Mouse (Mus musculus): ENCODE data around the gene Llgl2.
"Not testable (repeated sequence)": the region's sequence is repeated elsewhere in the genome, so short reads cannot be mapped to it uniquely, and the experiment has no call there.

Gene Llgl2

DNA sequence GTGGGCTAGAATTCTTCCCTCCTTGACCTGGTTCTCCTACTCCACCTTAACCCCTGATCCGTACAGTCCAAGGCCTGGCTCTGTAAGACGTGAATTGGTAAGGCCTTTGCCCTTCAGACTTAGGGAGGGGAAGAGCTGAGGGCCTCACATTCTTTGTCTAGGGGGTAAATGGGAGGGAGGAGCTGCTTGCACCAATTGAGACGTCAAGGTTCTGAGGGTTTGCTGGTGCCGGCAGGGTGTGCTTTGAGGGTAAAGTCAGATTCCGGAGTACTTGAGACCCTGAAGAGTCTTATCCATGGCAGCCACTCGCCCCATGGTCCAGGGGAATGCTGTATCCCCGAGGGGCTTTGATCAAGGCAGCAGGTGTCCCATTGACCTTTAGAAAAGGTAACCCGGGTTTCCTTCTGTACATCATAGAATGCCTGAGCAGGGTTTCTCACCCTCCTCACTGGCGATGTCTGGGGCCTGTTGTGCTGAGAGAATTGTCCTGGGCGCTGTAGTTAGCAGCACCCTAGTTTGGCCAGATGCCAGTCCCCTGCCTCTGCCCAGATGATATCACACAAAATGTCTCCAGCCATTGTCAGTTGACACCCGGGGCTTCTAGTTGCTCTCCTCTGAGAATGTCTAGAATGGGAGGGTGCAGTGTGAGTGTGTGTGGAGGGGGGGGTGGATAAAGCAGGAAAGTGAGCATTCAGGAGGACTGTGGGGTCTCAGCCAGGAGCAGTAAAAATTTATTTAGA lies 13.0 kb downstream of the Llgl2 start:
- DNase-seq, result peak; percentile 56

DNA sequence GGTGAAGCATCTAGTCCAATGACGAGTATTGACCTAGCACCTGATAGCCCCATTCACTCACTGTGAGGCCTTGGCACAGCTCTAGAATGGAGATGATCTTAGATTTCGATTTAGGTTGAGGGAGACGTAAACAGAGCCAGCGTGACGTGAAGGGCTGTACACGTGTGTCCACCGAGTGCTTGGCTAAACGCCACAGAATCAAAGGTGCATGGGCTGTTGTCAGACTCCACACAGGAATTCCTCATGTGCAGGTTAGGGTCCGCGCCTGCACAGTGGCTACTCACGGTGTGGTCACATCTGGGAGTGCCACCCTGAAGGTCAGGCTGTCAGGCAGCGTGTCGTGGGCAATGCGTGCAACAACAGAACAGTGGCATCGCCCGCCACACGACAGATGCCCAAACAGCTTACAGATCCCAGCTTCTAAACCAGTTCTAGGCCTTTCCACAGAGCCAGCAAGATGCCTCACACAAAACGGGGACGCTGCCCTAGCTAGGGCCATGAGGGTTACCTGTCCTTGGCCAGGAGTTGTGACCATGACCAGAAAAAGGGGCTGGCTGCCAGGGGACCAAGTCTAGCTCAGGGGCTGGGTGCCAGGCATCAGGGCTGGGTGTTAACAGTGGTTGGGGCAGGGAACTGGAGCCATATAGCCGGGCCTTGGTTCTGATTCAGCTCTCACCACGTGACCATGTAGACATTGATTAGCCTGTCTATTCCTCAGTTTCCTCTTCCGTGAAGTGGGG lies 13.9 kb downstream of the Llgl2 start:
- no peak for DNase-seq

DNA sequence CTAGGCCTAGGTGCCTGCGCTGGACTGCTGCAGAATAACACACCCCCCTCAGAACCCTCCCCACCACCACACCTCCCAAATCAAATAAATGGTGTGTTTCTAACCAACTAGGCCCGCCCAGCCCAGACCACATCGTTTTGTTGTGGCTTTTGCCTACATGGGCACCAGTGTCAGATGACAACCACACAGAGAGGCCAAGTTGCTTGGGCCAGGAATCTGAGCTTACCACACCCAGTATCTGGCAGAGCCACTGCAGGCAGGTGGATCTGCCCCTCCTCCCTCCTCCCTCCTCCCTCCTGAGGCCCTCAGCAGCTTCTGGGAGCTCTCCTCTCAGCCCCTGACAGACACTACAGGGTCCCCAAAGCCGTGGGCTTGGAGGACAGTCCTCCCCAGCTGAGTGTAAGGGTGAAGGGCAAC lies 15.1 kb downstream of the Llgl2 start:
- peak; percentile 46 for DNase-seq

DNA sequence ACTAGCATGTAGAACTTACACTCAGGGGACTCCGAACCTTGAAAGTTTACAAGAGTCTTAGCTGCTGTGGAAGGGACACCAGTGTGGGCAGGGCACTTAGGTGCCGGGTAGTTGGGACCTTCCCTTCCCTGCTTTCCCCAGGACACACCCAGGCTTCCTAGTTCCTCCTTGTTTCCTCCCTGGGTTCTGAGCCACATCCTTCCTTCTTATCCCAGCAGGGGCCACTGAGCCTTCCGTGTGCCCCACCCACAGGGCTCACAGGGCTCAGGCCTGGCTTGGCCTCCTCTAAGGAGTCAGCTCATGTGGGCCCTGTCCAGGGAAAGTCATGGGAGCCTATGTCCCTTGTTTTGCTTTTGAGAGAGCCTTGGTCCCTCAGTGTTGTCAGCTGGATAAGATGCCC lies 15.9 kb downstream of the Llgl2 start:
- no peak for DNase-seq

DNA sequence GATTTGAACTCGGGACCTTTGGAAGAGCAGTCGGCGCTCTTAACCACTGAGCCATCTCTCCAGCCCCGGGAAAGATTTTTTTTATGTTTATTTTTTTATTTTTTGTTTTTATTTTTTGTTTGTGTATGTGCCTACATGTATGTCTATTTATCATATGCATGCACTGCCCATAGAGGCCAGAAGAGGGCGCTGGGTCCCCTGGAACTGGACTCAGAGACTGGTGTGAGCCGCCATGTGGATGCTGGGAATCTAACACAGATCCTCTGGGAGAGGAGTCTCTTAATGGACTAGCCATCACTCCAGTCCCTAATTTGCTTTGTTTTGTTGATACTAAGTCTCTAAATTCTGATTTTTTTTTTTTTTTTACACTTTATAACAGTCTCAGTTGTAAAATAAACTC lies 17.2 kb downstream of the Llgl2 start:
- DNase-seq, result no peak

DNA sequence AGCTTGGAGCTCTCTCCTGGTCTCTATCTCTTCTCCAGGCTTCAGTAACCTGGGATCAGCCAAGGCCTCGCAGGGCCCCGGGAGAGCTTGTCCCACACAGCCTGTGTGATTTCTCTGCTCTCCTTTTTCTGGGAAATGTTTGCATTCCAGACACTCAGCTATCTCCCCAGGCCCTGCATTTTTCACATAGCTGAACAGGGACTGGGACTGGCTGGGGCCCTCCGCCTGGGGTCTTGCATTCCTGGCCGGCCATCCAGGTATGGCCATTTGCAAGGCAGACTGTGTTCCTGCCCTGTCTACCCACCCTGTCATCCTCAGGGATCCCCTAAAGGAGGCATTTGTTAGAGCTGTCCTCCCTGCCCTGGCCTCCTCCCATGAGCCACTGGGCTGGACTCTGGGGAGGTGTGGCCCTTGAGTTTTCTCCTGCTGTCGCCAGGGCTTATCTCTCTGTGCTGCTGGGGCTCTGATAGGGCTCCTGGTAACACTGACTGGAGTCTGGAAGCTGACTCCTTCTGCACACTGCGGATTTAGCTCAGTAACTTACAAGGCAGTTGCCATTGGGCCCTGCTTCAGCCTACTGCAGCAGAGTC lies 18.2 kb downstream of the Llgl2 start:
- DNase-seq, result peak; percentile 55

DNA sequence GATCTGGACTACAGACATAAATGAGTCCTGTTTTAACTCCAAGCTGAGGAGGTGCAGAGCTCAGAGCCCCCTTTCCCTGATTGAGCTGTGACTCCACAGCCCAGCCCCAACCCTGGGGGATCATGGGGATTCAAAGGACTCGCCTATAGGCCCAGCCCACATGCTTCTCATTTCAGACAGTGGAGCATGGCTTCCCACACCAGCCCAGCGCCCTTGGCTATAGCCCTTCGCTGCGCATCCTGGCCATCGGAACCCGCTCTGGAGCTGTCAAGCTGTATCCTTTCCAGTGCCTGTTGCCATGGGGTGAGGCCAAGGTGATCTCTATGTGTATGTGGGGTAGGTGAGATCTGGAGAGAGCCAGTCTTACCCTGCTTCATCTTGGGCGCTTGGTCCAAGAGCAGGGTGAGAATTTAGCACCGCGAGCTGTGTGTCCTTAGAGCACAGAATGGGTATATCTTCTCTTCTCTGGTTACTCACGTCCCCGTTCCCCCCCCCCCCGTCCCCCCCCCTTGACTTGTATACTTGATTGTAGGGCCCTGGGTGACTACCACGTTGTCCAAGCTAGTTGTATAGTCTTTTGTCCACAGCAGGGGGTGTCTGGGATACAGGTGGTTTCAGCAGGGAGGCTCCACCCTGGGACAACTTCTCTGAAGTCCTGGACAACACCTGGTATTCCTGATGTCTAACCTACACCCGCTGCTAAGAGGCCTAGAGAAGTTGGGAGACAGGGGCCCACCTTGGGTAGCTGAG lies 19.5 kb downstream of the Llgl2 start:
- DNase-seq, result no peak

DNA sequence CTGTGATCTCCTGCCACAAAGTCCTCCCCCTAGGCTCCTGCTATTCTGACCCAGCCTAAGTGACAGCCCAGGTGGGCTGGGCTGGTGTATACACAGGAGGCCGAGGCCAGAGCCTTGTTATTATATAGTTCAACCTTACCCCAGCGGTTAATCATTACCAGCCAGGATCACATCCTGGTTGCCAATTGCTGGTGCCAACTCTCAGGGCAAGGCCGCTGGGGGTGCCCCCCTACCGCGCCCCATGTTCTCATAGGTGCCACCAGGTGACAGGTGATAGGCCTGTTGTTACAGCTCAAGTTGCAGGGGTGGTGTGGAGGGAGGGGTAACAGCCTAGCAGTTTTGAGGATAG lies 20.0 kb downstream of the Llgl2 start:
- peak; percentile 40 for DNase-seq

DNA sequence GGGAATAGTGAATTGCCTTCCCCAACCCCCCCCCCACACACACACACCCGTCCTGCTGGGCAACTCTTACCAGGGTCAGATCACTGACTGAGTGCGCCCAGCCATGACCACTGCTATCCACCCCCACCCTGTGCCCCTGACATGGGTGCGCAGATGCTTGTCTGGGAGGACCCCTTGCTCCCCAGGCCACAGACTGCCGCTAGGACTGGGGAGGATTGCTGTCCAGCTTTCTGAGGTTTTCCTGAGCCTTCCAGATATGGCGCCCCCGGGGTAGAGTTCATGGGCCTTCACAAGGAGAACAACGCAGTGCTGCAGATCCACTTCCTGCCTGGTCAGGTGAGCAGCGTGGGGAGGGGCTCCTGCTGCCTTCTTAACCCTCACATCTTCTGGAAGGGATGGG lies 20.4 kb downstream of the Llgl2 start:
- DNase-seq, result no peak

DNA sequence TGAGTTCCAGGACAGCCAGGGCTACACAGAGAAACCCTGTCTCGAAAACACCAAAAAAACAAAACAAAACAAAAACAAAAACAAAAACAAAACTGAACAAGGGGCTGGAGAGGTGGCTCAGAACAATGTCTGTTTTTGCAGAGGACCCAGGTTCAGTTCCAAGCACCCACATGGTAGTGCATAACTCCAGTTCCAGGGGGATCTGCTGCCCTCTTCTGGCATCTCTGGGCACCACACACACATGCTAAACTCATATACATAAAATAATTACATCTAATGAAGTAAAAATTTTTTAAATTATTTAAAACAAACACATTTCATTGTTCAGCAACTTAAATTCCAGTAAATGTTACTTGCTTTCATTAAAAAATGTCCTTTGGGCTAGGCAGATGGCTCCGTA lies 22.0 kb downstream of the Llgl2 start:
- no peak for DNase-seq

DNA sequence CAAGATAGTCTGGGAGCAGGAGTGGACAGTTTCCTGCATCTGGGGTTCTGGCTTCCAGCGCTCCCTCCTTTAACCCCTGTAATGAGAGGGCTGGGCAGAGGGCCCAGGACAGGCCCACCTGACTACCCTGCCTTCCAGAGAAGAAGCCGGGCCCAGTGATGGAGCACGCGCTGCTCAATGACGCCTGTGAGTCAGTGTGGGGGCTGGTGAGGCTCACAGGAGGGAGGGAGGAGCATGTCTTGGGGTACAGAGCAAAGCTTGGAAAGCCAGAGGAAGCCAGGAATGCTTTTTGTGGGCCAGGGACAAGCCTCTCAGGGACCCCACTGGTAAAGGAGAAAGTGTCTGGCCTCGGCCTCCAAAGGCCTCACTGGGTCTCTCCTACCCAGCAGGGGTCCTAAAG lies 30.8 kb downstream of the Llgl2 start:
- DNase-seq, result no peak

DNA sequence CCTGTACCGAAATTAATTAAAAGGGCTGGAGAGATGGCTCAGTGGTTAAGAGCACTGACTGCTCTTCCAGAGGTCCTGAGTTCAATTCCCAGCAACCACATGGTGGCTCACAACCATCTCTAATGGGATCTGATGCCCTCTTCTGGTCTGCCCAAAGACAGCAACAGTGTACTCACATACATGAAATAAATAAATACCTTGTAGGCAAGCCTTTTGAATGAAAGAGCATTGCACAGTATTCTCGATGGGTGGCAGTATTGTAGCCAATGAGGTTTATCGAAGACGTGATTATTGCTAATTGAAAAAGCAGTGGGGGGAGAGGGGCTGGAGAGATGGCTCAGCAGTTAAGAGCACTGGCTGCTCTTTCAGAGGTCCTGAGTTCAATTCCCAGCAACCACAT lies 33.3 kb downstream of the Llgl2 start:
- DNase-seq, result not testable (repeated sequence)

DNA sequence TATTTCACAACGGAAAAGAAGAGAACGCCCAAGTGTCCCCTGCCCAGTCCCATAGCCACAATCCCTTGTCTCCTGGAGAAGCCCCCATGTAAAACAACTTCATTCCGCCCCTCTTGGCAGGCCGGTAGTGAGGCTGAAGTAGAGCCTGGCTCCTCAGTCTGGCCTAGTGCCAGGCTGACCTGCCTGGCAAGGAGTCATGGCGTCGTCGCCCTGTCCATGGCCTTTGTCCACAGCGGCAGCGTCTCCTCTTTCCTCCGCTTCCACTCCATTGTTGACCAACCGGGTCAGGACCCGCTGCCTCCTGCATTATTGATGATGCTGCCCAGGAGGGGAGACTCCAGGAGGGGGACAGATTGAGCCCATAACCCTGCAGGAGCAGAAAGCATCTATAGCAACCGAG lies 34.1 kb downstream of the Llgl2 start:
- no peak for DNase-seq

DNA sequence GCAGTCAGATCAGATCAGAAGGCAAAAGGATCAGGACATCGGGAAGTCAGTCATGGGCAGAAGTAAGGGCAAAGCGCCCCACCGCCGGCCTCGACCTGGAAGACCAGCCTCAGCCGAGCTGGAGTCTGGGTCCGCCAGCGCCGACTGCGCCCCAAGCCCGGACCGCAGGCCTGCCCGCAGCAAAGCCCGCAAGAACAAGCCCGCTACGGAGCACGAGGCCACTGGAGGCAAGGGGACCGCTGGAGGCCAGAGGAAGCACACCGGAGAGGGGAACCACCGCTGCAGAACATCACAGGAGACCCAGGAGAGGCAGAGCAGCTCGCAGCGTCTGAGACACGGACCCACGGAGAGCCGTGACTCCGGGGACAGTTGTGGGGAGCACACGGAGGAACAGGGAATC lies 34.5 kb downstream of the Llgl2 start, which contains the start of gene Myo15b:
Gene Myo15b, plus strand, starts transcription at position 53 of the 400 bp plus-strand sequence.
- no peak for DNase-seq

DNA sequence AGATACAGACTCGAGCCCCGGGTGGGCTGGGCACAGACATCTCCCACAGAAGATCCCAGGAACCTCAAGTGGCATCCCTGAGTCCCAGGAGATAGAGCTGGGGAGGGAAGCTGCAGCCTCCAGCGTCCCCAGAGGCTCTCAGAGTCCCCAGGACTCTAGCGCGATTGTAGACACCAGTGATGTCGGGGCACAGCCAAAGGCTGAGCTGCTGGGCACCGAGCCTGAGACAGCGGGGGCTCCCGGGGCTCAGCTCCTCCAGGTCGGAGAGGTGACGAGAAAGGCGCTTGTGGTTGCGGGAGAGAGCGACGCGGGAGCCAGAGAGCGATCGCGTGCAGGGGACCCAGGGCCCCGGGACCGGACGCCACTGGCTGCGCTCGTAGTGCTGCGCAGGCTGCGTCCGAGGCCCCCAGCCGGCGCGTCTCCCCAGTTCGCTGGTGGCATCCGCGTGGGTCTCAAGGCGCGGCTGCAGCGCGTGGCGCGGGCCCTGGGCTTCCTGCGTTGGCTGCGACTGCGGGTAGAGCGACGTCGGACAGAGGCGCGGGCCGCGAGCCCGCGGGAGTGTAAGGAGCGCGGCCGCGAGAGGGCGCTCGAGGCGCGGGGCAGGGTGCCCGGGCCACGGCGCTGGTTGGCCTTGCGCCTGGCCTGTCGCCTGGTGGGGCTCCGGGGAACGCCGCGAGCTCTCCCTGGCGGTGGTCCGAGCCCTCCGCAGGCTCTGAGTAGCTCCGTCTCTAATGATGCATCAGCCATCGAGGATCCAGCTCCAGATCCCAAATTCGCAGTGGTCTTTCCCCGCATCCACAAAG lies 35.5 kb downstream of the Llgl2 start:
- DNase-seq, result peak; percentile 93

DNA sequence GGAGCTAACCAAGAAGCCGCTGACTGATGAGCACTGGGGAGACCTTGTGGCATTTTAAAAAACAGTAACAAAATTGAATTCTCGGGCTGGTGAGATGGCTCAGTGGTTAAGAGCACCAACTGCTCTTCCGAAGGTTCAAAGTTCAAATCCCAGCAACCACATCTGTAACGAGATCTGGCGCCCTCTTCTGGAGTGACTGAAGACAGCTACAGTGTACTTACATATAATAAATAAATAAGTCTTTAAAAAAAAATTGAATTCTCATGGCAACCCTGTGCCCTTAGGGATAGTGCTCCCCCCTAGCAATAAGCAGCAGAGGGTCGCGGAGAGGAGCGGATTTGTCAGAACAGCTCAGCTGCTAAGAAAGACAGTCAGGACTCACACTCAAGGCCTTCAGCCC lies 40.0 kb downstream of the Llgl2 start:
- DNase-seq, result no peak

DNA sequence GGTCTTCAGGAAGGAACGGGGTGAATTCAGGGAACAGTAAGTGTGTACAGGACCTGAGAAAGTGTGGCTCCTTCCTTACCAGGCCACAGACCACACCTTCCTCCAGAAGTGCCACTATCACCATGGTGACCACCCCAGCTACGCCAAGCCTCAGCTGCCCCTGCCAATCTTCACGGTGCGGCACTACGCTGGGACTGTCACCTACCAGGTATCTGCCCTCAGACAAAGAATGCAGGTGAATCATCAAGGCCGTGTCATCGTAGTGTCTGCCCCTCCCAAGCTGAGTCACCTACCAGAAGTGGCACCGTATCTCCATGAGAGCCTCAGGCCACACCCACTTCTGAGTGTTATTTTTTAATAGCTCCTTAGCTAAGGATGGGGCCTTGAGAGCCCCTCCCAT lies 45.5 kb downstream of the Llgl2 start:
- peak; percentile 48 for DNase-seq

DNA sequence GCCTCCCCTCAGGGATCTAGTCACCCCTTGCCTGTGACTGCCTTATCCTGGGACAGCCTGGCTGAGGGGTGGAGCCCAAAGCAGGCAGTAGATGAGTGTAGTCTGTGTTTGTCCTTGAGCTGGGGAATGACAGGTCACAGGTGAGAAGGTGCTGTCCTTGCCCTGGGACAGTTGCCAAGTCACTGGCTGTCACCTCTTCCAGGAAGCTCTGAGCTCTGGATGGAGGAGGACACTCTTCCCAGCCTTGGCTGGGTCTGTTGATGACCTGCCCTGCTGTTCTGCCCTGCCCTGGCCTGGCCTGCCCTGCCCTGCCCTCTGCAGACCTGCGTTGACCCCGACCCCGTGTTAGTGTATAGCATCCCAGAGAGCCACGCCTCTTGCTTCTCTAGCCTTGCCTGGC lies 48.6 kb downstream of the Llgl2 start:
- no peak for DNase-seq

DNA sequence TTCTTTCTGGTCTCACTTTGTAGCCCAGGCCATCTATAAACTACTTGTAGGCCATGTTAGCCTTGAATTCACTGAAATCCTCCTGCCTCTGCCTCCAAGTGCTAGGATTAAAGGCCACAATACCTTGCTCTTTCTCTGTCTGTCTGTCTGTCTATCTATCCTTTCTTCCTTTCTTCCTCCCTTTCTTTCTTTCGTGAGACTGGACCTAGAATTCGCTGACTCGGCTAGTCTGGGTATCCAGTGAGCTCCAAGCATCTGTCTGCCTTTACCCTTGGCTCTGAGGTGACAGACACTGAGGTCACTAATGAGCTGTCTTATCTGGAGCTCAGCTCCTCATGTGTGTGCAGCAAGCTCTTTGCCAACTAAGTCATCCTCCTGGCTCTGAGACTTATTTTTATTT lies 52.1 kb downstream of the Llgl2 start:
- no peak for DNase-seq

DNA sequence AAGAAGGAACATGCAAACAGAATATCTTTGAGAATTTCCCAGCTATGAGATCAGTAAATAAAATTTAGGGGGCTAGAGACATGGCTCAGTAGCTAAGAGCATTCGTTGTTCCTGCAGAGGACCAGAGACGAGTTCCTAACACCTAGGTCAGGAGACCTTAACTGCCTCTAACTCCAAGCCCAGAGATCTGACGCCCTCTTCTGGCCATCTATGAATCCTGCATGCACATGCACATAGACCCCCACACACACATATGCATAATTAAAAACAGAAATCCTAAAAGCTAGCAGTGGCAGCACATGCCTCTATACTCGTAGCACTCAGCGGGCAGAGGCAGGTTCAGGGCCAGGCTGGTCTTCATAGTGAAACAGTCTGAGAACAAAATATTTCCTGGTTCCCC lies 52.6 kb downstream of the Llgl2 start:
- no peak for DNase-seq

DNA sequence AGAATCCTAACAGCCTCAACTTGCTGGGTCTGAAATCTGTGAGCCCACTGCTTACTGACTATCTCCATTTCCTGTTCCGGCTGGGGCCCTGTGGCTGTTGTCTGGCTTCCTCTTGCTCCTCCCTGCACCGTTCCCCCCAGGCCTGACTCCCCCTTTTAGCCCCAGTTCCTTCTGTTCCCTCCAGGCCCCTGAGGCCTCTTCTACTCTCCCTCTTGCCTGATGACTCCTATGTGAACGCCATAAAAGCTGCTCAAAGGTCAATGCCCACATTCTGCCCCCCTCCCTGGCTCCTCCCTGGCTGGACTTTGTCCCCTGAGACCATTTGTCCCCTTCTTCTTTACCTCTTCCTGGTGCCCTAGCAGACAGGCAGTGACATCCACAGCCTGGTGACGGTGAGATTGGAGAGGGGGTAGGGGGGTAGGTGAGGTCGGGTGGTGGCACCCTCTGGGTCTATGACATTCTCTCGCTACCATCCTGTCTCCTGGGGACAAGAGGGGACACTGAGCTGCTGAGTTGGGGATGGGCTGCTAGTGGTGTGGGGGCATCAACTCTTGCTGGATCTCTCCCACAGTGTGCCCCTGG lies 53.4 kb downstream of the Llgl2 start:
- DNase-seq, result no peak

DNA sequence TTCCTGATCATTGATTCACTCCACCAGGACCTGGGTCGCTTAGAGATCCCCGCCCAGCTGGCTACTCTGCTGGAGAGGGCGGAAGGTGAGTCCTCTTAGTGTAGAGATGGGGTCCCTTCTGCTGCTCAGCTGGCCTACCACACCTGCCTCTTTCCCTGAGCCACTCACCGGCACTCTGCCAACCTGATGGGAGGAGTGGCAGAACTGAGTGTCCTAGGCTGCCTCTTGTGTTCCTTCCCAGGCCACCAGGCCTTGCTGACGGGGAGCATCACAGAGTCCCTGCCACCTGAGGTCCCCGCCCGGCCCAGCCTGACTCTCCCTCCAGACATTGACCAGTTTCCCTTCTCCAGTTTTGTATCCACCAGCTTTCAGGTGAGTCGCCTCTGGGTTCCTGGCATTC lies 54.2 kb downstream of the Llgl2 start:
- DNase-seq, result no peak
